ENCODE assay signal across 20 mouse cellular contexts in genomic region chr9:89771153-89771552, GRCm38 (mm10). TPM values are rescaled to one million over a fixed set of nuclear protein-coding genes. Genes with fewer than 3 reads are reported as not detected.
DNase-seq lines count a peak whose midpoint lies in the region; ATAC-seq lines count a peak whose summit lies in the region.
"Had no signal": no experiment of that assay in that cellular context is flagged by ENCODE, and none has a peak within 500 bp of the region (broad histone marks: within the 10 kb centered on the region; RNA-seq: fewer than 3 reads in every experiment).

No protein-coding gene starts in this region.

- no peaks in the 10 kb centered on the region for H3K9me3 ChIP-seq in heart, embryonic 13.5 days
- H3K9me3 ChIP-seq: embryonic facial prominence, embryonic 15.5 days; forebrain, embryonic 15.5 days had no signal

- peaks cover 9% of the 10 kb centered on the region for H3K4me1 ChIP-seq in heart, embryonic 13.5 days
- H3K4me1 ChIP-seq: forebrain, embryonic 15.5 days had no signal

- 6% methylated on average over 1 of the region's 1 CpGs for WGBS in heart, embryonic 13.5 days

- no peak for ATAC-seq in heart, embryonic 13.5 days (ENCODE audit: extremely low read depth, insufficient number of reproducible peaks, low FRiP score, low TSS enrichment)
- ATAC-seq: forebrain, embryonic 15.5 days; intestine, embryonic 16.5 days had no signal

- peak; percentile 10 to 39 for DNase-seq in frontal cortex, adult 2 months (ENCODE audit: extremely low spot score in 1 of 2, low spot score in 1 of 2)
- no peak for DNase-seq in frontal cortex, postnatal 14 days (ENCODE audit: low spot score in 2 of 2)
- DNase-seq in layer of hippocampus, adult 18-20 months (ENCODE audit: low spot score in 2 of 2): peak; percentile 9 to 50
- DNase-seq in layer of hippocampus, adult 8-10 months (ENCODE audit: low spot score in 2 of 2): no peak
- peak; percentile 50 for DNase-seq in heart, adult 8-10 months (ENCODE audit: low spot score)
- DNase-seq in T-cell, adult 2 months (ENCODE audit: low spot score): no peak
- DNase-seq: lung, adult 18-20 months; thymus, postnatal 36 days had no signal

- H3K9ac ChIP-seq in heart, embryonic 13.5 days: no peak overlapping the region
- H3K9ac ChIP-seq: embryonic facial prominence, embryonic 15.5 days; forebrain, embryonic 15.5 days had no signal

- H3K4me2 ChIP-seq in heart, embryonic 13.5 days: no peak overlapping the region
- H3K4me2 ChIP-seq: embryonic facial prominence, embryonic 15.5 days; forebrain, embryonic 15.5 days had no signal

- H3K4me3 ChIP-seq in heart, embryonic 13.5 days: no peak overlapping the region
- H3K4me3 ChIP-seq: embryonic facial prominence, embryonic 15.5 days; forebrain, embryonic 15.5 days had no signal

- H3K27ac ChIP-seq in heart, embryonic 13.5 days (replicated peaks): peak overlapping the region; percentile 52
- H3K27ac ChIP-seq: embryonic facial prominence, embryonic 15.5 days; forebrain, embryonic 15.5 days; kidney, postnatal 0 days; stomach, postnatal 0 days had no signal

- no peaks in the 10 kb centered on the region for H3K36me3 ChIP-seq in heart, embryonic 13.5 days
- H3K36me3 ChIP-seq: embryonic facial prominence, embryonic 15.5 days; forebrain, embryonic 15.5 days had no signal

- no peaks in the 10 kb centered on the region for H3K27me3 ChIP-seq in heart, embryonic 13.5 days (replicated peaks)
- H3K27me3 ChIP-seq: CH12.LX; embryonic facial prominence, embryonic 15.5 days; forebrain, embryonic 15.5 days had no signal

RNA-seq across cellular contexts. Expression of gene Ankrd34c, which starts 32.9 kb away (rescaled TPM):
- 9.5 and 9.6 TPM in 2 replicates for polyA plus RNA-seq in frontal cortex, adult 2 months (2012; rRNA removed)
- 1 to 10 TPM; 1.5 to 1.7 TPM for total RNA-seq in layer of hippocampus, adult 18-20 months (2021)
- 1 to 10 TPM; 1.9 to 2.7 (median 2.4) TPM for total RNA-seq in layer of hippocampus, adult 8-10 months (2022)
- total RNA-seq in heart, adult 8-10 months (2022): not detected
- polyA plus RNA-seq in heart, embryonic 13.5 days (2015; fragmentation: Nextera tagmentation; extraction: Ambion mirVana): not detected in 2 replicates
- total RNA-seq: CH12.LX; hematopoietic stem cell, adult 5-6 weeks; megakaryocyte progenitor cell, adult 5-6 weeks; monocyte, adult 5-6 weeks had no signal
- polyA plus RNA-seq: embryonic facial prominence, embryonic 15.5 days; intestine, embryonic 16.5 days; kidney, postnatal 0 days; limb, embryonic 14.5 days; spleen, adult 2 months; stomach, postnatal 0 days had no signal

Comparison
In these comparisons a context has a peak if more than half of its experiments do, and no peak if none do; other contexts are left out.
1. DNase-seq: peak in frontal cortex, adult 2 months (2 of 2), layer of hippocampus, adult 18-20 months (2 of 2) and heart, adult 8-10 months (single experiment); none in frontal cortex, postnatal 14 days (0 of 2), layer of hippocampus, adult 8-10 months (0 of 2) and T-cell, adult 2 months (single experiment).